In genomic region chr2:93014093-93014937, GRCm38 (mm10) we compare ENCODE assay signal across 8 mouse cellular contexts. TPM values are rescaled to one million over a fixed set of nuclear protein-coding genes. Genes with fewer than 3 reads are reported as not detected.
DNase-seq lines count a peak whose midpoint lies in the region; ATAC-seq lines count a peak whose summit lies in the region.

No protein-coding gene starts in this region.

- H3K27ac ChIP-seq in heart, embryonic 14.5 days (replicated peaks in 1 of 2; ENCODE audit: control insufficient read depth in 1 of 2, insufficient read depth in 1 of 2, low read depth in 2 of 2, low read length in 2 of 2), result peak overlapping the region; percentile 31 to 91

- peaks cover 26% of the 10 kb centered on the region for H3K36me3 ChIP-seq in heart, embryonic 14.5 days (ENCODE audit: control insufficient read depth, insufficient read depth, low read length)

- 4% methylated on average over 39 of the region's 50 CpGs for WGBS in heart, embryonic 14.5 days

- H3K4me3 ChIP-seq in heart, embryonic 14.5 days (ENCODE audit: control insufficient read depth in 1 of 2, insufficient read depth in 1 of 2, low read depth in 1 of 2, low read length in 2 of 2), result peak overlapping the region; percentile 46 to 64

- H3K4me2 ChIP-seq in heart, embryonic 14.5 days (ENCODE audit: low read length), result peak overlapping the region; percentile 95

- H3K9ac ChIP-seq in heart, embryonic 14.5 days (ENCODE audit: low read length), result peak overlapping the region; percentile 83

- H3K9me3 ChIP-seq in heart, embryonic 14.5 days (ENCODE audit: control insufficient read depth, low read length), result no peaks in the 10 kb centered on the region

- peak; percentile 76 for ATAC-seq in heart, embryonic 14.5 days (ENCODE audit: insufficient number of reproducible peaks, insufficient read depth, low FRiP score, low read depth)

- H3K27me3 ChIP-seq in heart, embryonic 14.5 days (ENCODE audit: control insufficient read depth, insufficient read depth, low read length), result no peaks in the 10 kb centered on the region

- DNase-seq in right cerebral cortex, postnatal 14 days, result peak; percentile 29
- no peak for DNase-seq in right cerebral cortex, adult 18-20 months
- DNase-seq in c-Kit-positive CD71-positive TER-119-negative erythroid progenitor cells, embryonic 14.5 days (ENCODE audit: low read depth), result peak; percentile 54
- peak; percentile 75 for DNase-seq in kidney, postnatal 10 days
- peak; percentile 46 to 71 for DNase-seq in lung, postnatal 4 days
- peak; percentile 16 to 36 for DNase-seq in spleen, postnatal 36 days (ENCODE audit: low spot score in 2 of 2)
- no peak for DNase-seq in layer of hippocampus, adult 9-11 months

- peaks cover 22 to 34% of the 10 kb centered on the region in 2 experiments for H3K4me1 ChIP-seq in heart, embryonic 14.5 days (ENCODE audit: control insufficient read depth in 2 of 2, insufficient read depth in 2 of 2, low read length in 2 of 2)

RNA-seq across cellular contexts. Expression of gene Prdm11, which starts 31.7 kb away (rescaled TPM):
- 3.3 and 4.2 TPM in 2 replicates for polyA plus RNA-seq in heart, embryonic 14.5 days (2014; fragmentation: Nextera tagmentation; extraction: Ambion mirVana)

Comparison
In these comparisons a context has a peak if more than half of its experiments do, and no peak if none do; other contexts are left out.
1. DNase-seq: peak in right cerebral cortex, postnatal 14 days (single experiment), c-Kit-positive CD71-positive TER-119-negative erythroid progenitor cells, embryonic 14.5 days (single experiment), kidney, postnatal 10 days (single experiment), lung, postnatal 4 days (2 of 2) and spleen, postnatal 36 days (2 of 2); none in right cerebral cortex, adult 18-20 months (single experiment) and layer of hippocampus, adult 9-11 months (single experiment).